Mouse (Mus musculus): ENCODE results near the gene Cldn5. TPM values are rescaled to one million over a fixed set of nuclear protein-coding genes. Genes with fewer than 3 reads are reported as not detected.

Cldn5 gene
- polyA plus RNA-seq, 1 experiment from 2014 or later: 21.4 TPM

- Histone ChIP-seq H3K4me2 (ENCODE audit: low read depth, low read length) (no peak overlapping the region), H3K36me3 (replicated peaks; ENCODE audit: control insufficient read depth, insufficient read depth, low read depth, low read length) (no peaks in the 10 kb centered on the region)
- ATAC-seq (replicated peaks; ENCODE audit: insufficient number of reproducible peaks, low FRiP score, low TSS enrichment, low read depth): no peak
Measured at GRCm38 (mm10) chr16:18751101-18751500, 25.5 kb upstream of the Cldn5 start.

GRCm38 (mm10) chr16:18751885-18752499 is 24.7 kb upstream of the Cldn5 start:
- H3K36me3 ChIP-seq (replicated peaks; ENCODE audit: control insufficient read depth, insufficient read depth, low read depth, low read length): no peaks in the 10 kb centered on the region
- H3K27ac ChIP-seq (replicated peaks; ENCODE audit: low read depth, low read length): no peak overlapping the region
- no peak for DNase-seq (ENCODE audit: low spot score)
- no peaks in the 10 kb centered on the region for H3K9me3 ChIP-seq (replicated peaks; ENCODE audit: control insufficient read depth, low read length)
- H3K27me3 ChIP-seq (ENCODE audit: control insufficient read depth, insufficient read depth, low read length): no peaks in the 10 kb centered on the region
- H3K9ac ChIP-seq (replicated peaks; ENCODE audit: low read length): no peak overlapping the region
- no peak overlapping the region for H3K4me2 ChIP-seq (ENCODE audit: low read depth, low read length)
- H3K4me3 ChIP-seq (ENCODE audit: low read depth, low read length): no peak overlapping the region
- no peak for ATAC-seq (replicated peaks; ENCODE audit: insufficient number of reproducible peaks, low FRiP score, low TSS enrichment, low read depth)
- 83% methylated on average over 10 of the region's 10 CpGs for WGBS
- no peaks in the 10 kb centered on the region for H3K4me1 ChIP-seq (ENCODE audit: control insufficient read depth, insufficient read depth, low read length)

More at GRCm38 (mm10) chr16:18751101-18751500, 25.5 kb upstream of the Cldn5 start:
- H3K4me3 ChIP-seq (ENCODE audit: low read depth, low read length): no peak overlapping the region
- H3K27me3 ChIP-seq (ENCODE audit: control insufficient read depth, insufficient read depth, low read length): no peaks in the 10 kb centered on the region
- H3K4me1 ChIP-seq (ENCODE audit: control insufficient read depth, insufficient read depth, low read length): no peaks in the 10 kb centered on the region
- no peak for DNase-seq (ENCODE audit: low spot score)
- no peak overlapping the region for H3K9ac ChIP-seq (replicated peaks; ENCODE audit: low read length)
- 81% methylated on average over 11 of the region's 11 CpGs for WGBS
- no peaks in the 10 kb centered on the region for H3K9me3 ChIP-seq (replicated peaks; ENCODE audit: control insufficient read depth, low read length)
- no peak overlapping the region for H3K27ac ChIP-seq (replicated peaks; ENCODE audit: low read depth, low read length)

GRCm38 (mm10) chr16:18761734-18762133 is 14.9 kb upstream of the Cldn5 start:
- H3K27me3 ChIP-seq (ENCODE audit: control insufficient read depth, insufficient read depth, low read length): no peaks in the 10 kb centered on the region
- H3K36me3 ChIP-seq (replicated peaks; ENCODE audit: control insufficient read depth, insufficient read depth, low read depth, low read length): no peaks in the 10 kb centered on the region
- ATAC-seq (replicated peaks; ENCODE audit: insufficient number of reproducible peaks, low FRiP score, low TSS enrichment, low read depth) (no peak), DNase-seq (ENCODE audit: low spot score) (no peak)
- no peaks in the 10 kb centered on the region for H3K9me3 ChIP-seq (replicated peaks; ENCODE audit: control insufficient read depth, low read length)
- H3K4me3 ChIP-seq (ENCODE audit: low read depth, low read length): no peak overlapping the region
- 82% methylated on average over 4 of the region's 4 CpGs for WGBS
- no peak overlapping the region for H3K9ac ChIP-seq (replicated peaks; ENCODE audit: low read length)
- H3K27ac ChIP-seq (replicated peaks; ENCODE audit: low read depth, low read length): no peak overlapping the region
- no peaks in the 10 kb centered on the region for H3K4me1 ChIP-seq (ENCODE audit: control insufficient read depth, insufficient read depth, low read length)
- H3K4me2 ChIP-seq (ENCODE audit: low read depth, low read length): no peak overlapping the region

GRCm38 (mm10) chr16:18762960-18763359 is 13.7 kb upstream of the Cldn5 start:
- H3K27me3 ChIP-seq (ENCODE audit: control insufficient read depth, insufficient read depth, low read length): no peaks in the 10 kb centered on the region
- no peak overlapping the region for H3K4me2 ChIP-seq (ENCODE audit: low read depth, low read length)
- WGBS: 69% methylated on average over 3 of the region's 3 CpGs
- H3K36me3 ChIP-seq (replicated peaks; ENCODE audit: control insufficient read depth, insufficient read depth, low read depth, low read length): no peaks in the 10 kb centered on the region
- DNase-seq (ENCODE audit: low spot score): no peak
- no peaks in the 10 kb centered on the region for H3K9me3 ChIP-seq (replicated peaks; ENCODE audit: control insufficient read depth, low read length)
- H3K9ac ChIP-seq (replicated peaks; ENCODE audit: low read length): no peak overlapping the region
- no peaks in the 10 kb centered on the region for H3K4me1 ChIP-seq (ENCODE audit: control insufficient read depth, insufficient read depth, low read length)
- no peak for ATAC-seq (replicated peaks; ENCODE audit: insufficient number of reproducible peaks, low FRiP score, low TSS enrichment, low read depth)
- H3K4me3 ChIP-seq (ENCODE audit: low read depth, low read length): no peak overlapping the region
- H3K27ac ChIP-seq (replicated peaks; ENCODE audit: low read depth, low read length): no peak overlapping the region

- DNase-seq (ENCODE audit: low spot score) (no peak), ATAC-seq (replicated peaks; ENCODE audit: insufficient number of reproducible peaks, low FRiP score, low TSS enrichment, low read depth) (no peak)
- H3K36me3 ChIP-seq (replicated peaks; ENCODE audit: control insufficient read depth, insufficient read depth, low read depth, low read length): no peaks in the 10 kb centered on the region
- H3K4me2 ChIP-seq (ENCODE audit: low read depth, low read length): no peak overlapping the region
- no peaks in the 10 kb centered on the region for H3K4me1 ChIP-seq (ENCODE audit: control insufficient read depth, insufficient read depth, low read length)
- WGBS: 71% methylated on average over 4 of the region's 4 CpGs
- no peak overlapping the region for H3K4me3 ChIP-seq (ENCODE audit: low read depth, low read length)
- H3K27ac ChIP-seq (replicated peaks; ENCODE audit: low read depth, low read length): no peak overlapping the region
- no peaks in the 10 kb centered on the region for H3K27me3 ChIP-seq (ENCODE audit: control insufficient read depth, insufficient read depth, low read length)
- H3K9ac ChIP-seq (replicated peaks; ENCODE audit: low read length): no peak overlapping the region
- H3K9me3 ChIP-seq (replicated peaks; ENCODE audit: control insufficient read depth, low read length): no peaks in the 10 kb centered on the region
Measured at GRCm38 (mm10) chr16:18766390-18766789, 10.3 kb upstream of the Cldn5 start.

GRCm38 (mm10) chr16:18769501-18769900 is 7.1 kb upstream of the Cldn5 start:
- Histone ChIP-seq H3K4me1 (ENCODE audit: control insufficient read depth, insufficient read depth, low read length) (no peaks in the 10 kb centered on the region), H3K4me2 (ENCODE audit: low read depth, low read length) (no peak overlapping the region), H3K9me3 (replicated peaks; ENCODE audit: control insufficient read depth, low read length) (no peaks in the 10 kb centered on the region), H3K4me3 (ENCODE audit: low read depth, low read length) (no peak overlapping the region), H3K27me3 (ENCODE audit: control insufficient read depth, insufficient read depth, low read length) (no peaks in the 10 kb centered on the region), H3K9ac (replicated peaks; ENCODE audit: low read length) (no peak overlapping the region), H3K27ac (replicated peaks; ENCODE audit: low read depth, low read length) (no peak overlapping the region), H3K36me3 (replicated peaks; ENCODE audit: control insufficient read depth, insufficient read depth, low read depth, low read length) (no peaks in the 10 kb centered on the region)
- no peak for DNase-seq (ENCODE audit: low spot score)
- 83% methylated on average over 1 of the region's 1 CpGs for WGBS
- ATAC-seq (replicated peaks; ENCODE audit: insufficient number of reproducible peaks, low FRiP score, low TSS enrichment, low read depth): no peak

- no peaks in the 10 kb centered on the region for H3K36me3 ChIP-seq (replicated peaks; ENCODE audit: control insufficient read depth, insufficient read depth, low read depth, low read length)
- DNase-seq (ENCODE audit: low spot score) (no peak), ATAC-seq (replicated peaks; ENCODE audit: insufficient number of reproducible peaks, low FRiP score, low TSS enrichment, low read depth) (no peak)
- peaks cover 34% of the 10 kb centered on the region for H3K27me3 ChIP-seq (ENCODE audit: control insufficient read depth, insufficient read depth, low read length)
- H3K9ac ChIP-seq (replicated peaks; ENCODE audit: low read length): no peak overlapping the region
- no peak overlapping the region for H3K4me3 ChIP-seq (ENCODE audit: low read depth, low read length)
- WGBS: 22% methylated on average over 2 of the region's 2 CpGs
- no peaks in the 10 kb centered on the region for H3K9me3 ChIP-seq (replicated peaks; ENCODE audit: control insufficient read depth, low read length)
- no peak overlapping the region for H3K4me2 ChIP-seq (ENCODE audit: low read depth, low read length)
- H3K27ac ChIP-seq (replicated peaks; ENCODE audit: low read depth, low read length): no peak overlapping the region
- H3K4me1 ChIP-seq (ENCODE audit: control insufficient read depth, insufficient read depth, low read length): no peaks in the 10 kb centered on the region
Measured at GRCm38 (mm10) chr16:18773936-18774335, 2.7 kb upstream of the Cldn5 start.

GRCm38 (mm10) chr16:18775621-18776555 is 759 bp upstream of the Cldn5 start:
- no peaks in the 10 kb centered on the region for H3K36me3 ChIP-seq (replicated peaks; ENCODE audit: control insufficient read depth, insufficient read depth, low read depth, low read length)
- H3K4me2 ChIP-seq (ENCODE audit: low read depth, low read length): peak overlapping the region; percentile 7; the same call in 1 of the 2 replicates
- WGBS: 22% methylated on average over 18 of the region's 18 CpGs
- peak; percentile 3 for DNase-seq (ENCODE audit: low spot score)
- no peaks in the 10 kb centered on the region for H3K4me1 ChIP-seq (ENCODE audit: control insufficient read depth, insufficient read depth, low read length)
- H3K4me3 ChIP-seq (ENCODE audit: low read depth, low read length): 0 out of 2 replicates have a peak overlapping the region, but pooled peaks have one; percentile 5
- H3K27ac ChIP-seq (replicated peaks; ENCODE audit: low read depth, low read length): no peak overlapping the region
- H3K9ac ChIP-seq (replicated peaks; ENCODE audit: low read length): no peak overlapping the region
- no peak for ATAC-seq (replicated peaks; ENCODE audit: insufficient number of reproducible peaks, low FRiP score, low TSS enrichment, low read depth)
- no peaks in the 10 kb centered on the region for H3K9me3 ChIP-seq (replicated peaks; ENCODE audit: control insufficient read depth, low read length)
- H3K27me3 ChIP-seq (ENCODE audit: control insufficient read depth, insufficient read depth, low read length): peaks cover 36% of the 10 kb centered on the region
